In the genomic region with DNA sequence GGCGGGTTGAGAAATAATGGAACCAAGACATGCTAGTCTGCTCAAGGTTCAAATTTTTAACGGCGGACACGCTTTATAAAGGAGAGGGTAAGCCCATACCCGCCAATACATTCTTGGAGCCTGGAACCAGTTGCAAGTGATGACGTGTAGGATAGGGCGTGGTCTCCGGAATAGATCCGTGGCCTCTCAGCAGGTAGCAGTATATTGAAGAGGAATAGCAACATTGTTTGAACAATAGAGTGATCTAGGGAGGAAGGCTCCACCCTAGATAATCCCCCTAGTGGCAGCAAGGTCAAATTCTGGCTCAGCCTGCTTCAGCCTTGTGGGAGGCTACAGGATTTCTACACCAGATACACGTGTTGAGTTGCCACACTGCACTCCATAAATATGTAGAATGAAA, we compare ENCODE assay signal across 24 mouse cellular contexts. TPM values are rescaled to one million over a fixed set of nuclear protein-coding genes. Genes with fewer than 3 reads are reported as not detected.
DNase-seq lines count a peak whose midpoint lies in the region; ATAC-seq and TF ChIP-seq lines count a peak whose summit lies in the region.
"Had no signal": no experiment of that assay in that cellular context is flagged by ENCODE, and none has a peak within 500 bp of the region (broad histone marks: within the 10 kb centered on the region; RNA-seq: fewer than 3 reads in every experiment).

No protein-coding gene starts in this region.

- in situ Hi-C loops in ES-E14 (cut with MboI; ENCODE audit: low sequenced_read_pairs in 2 of 2, unreplicated experiment in 2 of 2): no loop called here

- no peaks in the 10 kb centered on the region for H3K9me3 ChIP-seq in lung, postnatal 0 days (ENCODE audit: low read length)
- H3K9me3 ChIP-seq in ES-E14 (ENCODE audit: control insufficient read depth, insufficient read depth, low read depth, low read length): no peaks in the 10 kb centered on the region
- H3K9me3 ChIP-seq: forebrain, embryonic 10.5 days; stomach, embryonic 15.5 days had no signal

- H3K4me2 ChIP-seq in lung, postnatal 0 days (replicated peaks; ENCODE audit: low read depth, low read length): no peak overlapping the region
- H3K4me2 ChIP-seq: stomach, embryonic 15.5 days had no signal

- ATAC-seq in lung, postnatal 0 days: peak; percentile 25
- ATAC-seq in megakaryocyte progenitor cell, adult 5-6 weeks (replicated peaks; ENCODE audit: poor library complexity): peak; percentile 45
- ATAC-seq: activated CD4-positive, CD25-positive, alpha-beta regulatory T cell, adult 4 months; CD4-positive, CD25-positive, alpha-beta regulatory T cell, adult 4 months had no signal

- no peak overlapping the region for H3K27ac ChIP-seq in lung, postnatal 0 days (ENCODE audit: low read length)
- no peak overlapping the region for H3K27ac ChIP-seq in ES-E14 (ENCODE audit: insufficient read depth, low read depth, low read length, poor library complexity, severe bottlenecking)
- H3K27ac ChIP-seq in bone marrow, adult 2 months (ENCODE audit: control insufficient read depth, insufficient read depth, low read depth, low read length, poor library complexity): peak overlapping the region; percentile 90
- H3K27ac ChIP-seq: forebrain, embryonic 10.5 days; gastrocnemius, adult 2 months; left cerebral cortex, adult 2 months; stomach, embryonic 15.5 days had no signal

- peak; percentile 16 for DNase-seq in lung, postnatal 0 days (ENCODE audit: low spot score)
- no peak for DNase-seq in lung, postnatal 25 days (ENCODE audit: low spot score)
- DNase-seq in ES-E14 (ENCODE audit: low read depth, low spot score) (peak; percentile 58), adipocyte (ENCODE audit: low spot score) (no peak)
- DNase-seq in cerebellum, postnatal 14 days: no peak
- DNase-seq: adrenal gland, postnatal 25 days; cerebellum, adult 9-11 months; gastrocnemius, adult 2 months; kidney, adult 9 months; kidney, postnatal 4 days; thymus, adult 2 months had no signal

- TF ChIP-seq EP300 in lung, postnatal 0 days (IDR thresholded peaks at IDR 0.05): no peak

- H3K9ac ChIP-seq in lung, postnatal 0 days (replicated peaks; ENCODE audit: low read depth): no peak overlapping the region
- H3K9ac ChIP-seq in ES-E14 (ENCODE audit: insufficient read depth, low read depth, low read length, poor library complexity, severe bottlenecking): no peak overlapping the region
- H3K9ac ChIP-seq: stomach, embryonic 15.5 days had no signal

- WGBS in lung, postnatal 0 days: 70% methylated on average over 10 of the region's 10 CpGs
- WGBS in bone marrow, adult 2 months: 38% methylated on average over 10 of the region's 10 CpGs

- H3K27me3 ChIP-seq in lung, postnatal 0 days (replicated peaks; ENCODE audit: insufficient read depth, low read length): no peaks in the 10 kb centered on the region
- H3K27me3 ChIP-seq: megakaryocyte, embryonic 14.5 days; stomach, embryonic 15.5 days had no signal

- peak; percentile 40 for TF ChIP-seq CTCF in lung, postnatal 0 days (IDR thresholded peaks at IDR 0.05)
- no peak for TF ChIP-seq CTCF in bone marrow, adult 2 months (IDR thresholded peaks at IDR 0.05; ENCODE audit: control insufficient read depth, insufficient read depth, low read length)

- H3K36me3 ChIP-seq in lung, postnatal 0 days (ENCODE audit: insufficient read depth, low read length): no peaks in the 10 kb centered on the region
- no peaks in the 10 kb centered on the region for H3K36me3 ChIP-seq in ES-E14 (ENCODE audit: control insufficient read depth, insufficient read depth, low read length, poor library complexity, severe bottlenecking)
- H3K36me3 ChIP-seq: forebrain, embryonic 10.5 days; stomach, embryonic 15.5 days had no signal

- no peak overlapping the region for H3K4me3 ChIP-seq in lung, postnatal 0 days (ENCODE audit: low read depth, low read length)
- H3K4me3 ChIP-seq in ES-E14 (ENCODE audit: insufficient read depth in 1 of 2, low read depth in 1 of 2, low read length in 2 of 2, poor library complexity in 1 of 2, severe bottlenecking in 1 of 2): 0 out of 4 replicates have a peak overlapping the region, but pooled peaks of 1 of the 2 experiments have one; percentile 11
- H3K4me3 ChIP-seq in bone marrow, adult 2 months (replicated peaks; ENCODE audit: control insufficient read depth, low read depth, low read length): no peak overlapping the region
- H3K4me3 ChIP-seq: forebrain, embryonic 10.5 days; gastrocnemius, adult 2 months; left cerebral cortex, adult 2 months; stomach, embryonic 15.5 days had no signal

- no peak for TF ChIP-seq POLR2A in bone marrow, adult 2 months (IDR thresholded peaks at IDR 0.05; ENCODE audit: borderline replicate concordance, control insufficient read depth, low read depth, low read length)

- no peaks in the 10 kb centered on the region for H3K4me1 ChIP-seq in lung, postnatal 0 days (ENCODE audit: insufficient read depth, low read depth, low read length)
- peaks cover 0 to 3% of the 10 kb centered on the region in 2 experiments; a peak in 2 of 4 replicates for H3K4me1 ChIP-seq in ES-E14 (ENCODE audit: control insufficient read depth in 2 of 2, insufficient read depth in 2 of 2, low read length in 2 of 2, poor library complexity in 1 of 2)
- peaks cover 1% of the 10 kb centered on the region; the same call in 1 of the 2 replicates for H3K4me1 ChIP-seq in bone marrow, adult 2 months (ENCODE audit: control insufficient read depth, insufficient read depth, low read length)
- H3K4me1 ChIP-seq: forebrain, embryonic 10.5 days; stomach, embryonic 15.5 days had no signal

TF ChIP-seq in ES-E14, 5 proteins besides CTCF, POLR2A, EP300 and RAD21:
- TF ChIP-seq ZC3H11A (IDR thresholded peaks at IDR 0.05; ENCODE audit: borderline replicate concordance, low read depth, low read length): no peak
- no peak for TF ChIP-seq CHD2 (IDR thresholded peaks at IDR 0.05; ENCODE audit: low read depth, low read length)
- no peak for TF ChIP-seq ZNF384 (IDR thresholded peaks at IDR 0.05; ENCODE audit: low read depth, low read length)
- no peak for TF ChIP-seq HCFC1 (IDR thresholded peaks at IDR 0.05; ENCODE audit: borderline replicate concordance, insufficient read depth, low read length)
- no peak for TF ChIP-seq MAFK (IDR thresholded peaks at IDR 0.05; ENCODE audit: insufficient read depth, low read depth, low read length)

RNA-seq across cellular contexts. Expression of a gene that starts 10.5 kb away (rescaled TPM):
- polyA plus RNA-seq in lung, postnatal 0 days (2015; fragmentation: Nextera tagmentation; extraction: Ambion mirVana): 37.7 and 41.9 TPM in 2 replicates
- 12.0 and 26.0 TPM in 2 replicates for total RNA-seq in ES-E14 (2012; rRNA removed)
- polyA plus RNA-seq in bone marrow, adult 2 months (2011; ENCODE audit: insufficient read depth, insufficient read length, low replicate concordance, missing spikeins): 4.9 and 15.5 TPM in 2 replicates
- total RNA-seq in megakaryocyte progenitor cell, adult 5-6 weeks (2015): 43.9 and 46.8 TPM in 2 replicates
- 36.8 and 39.2 TPM in 2 replicates for total RNA-seq in megakaryocyte progenitor cell, adult 5-6 weeks (2017)

RNA-seq across cellular contexts. Expression of a gene that starts 12.7 kb away (rescaled TPM):
- polyA plus RNA-seq in lung, postnatal 0 days (2015; fragmentation: Nextera tagmentation; extraction: Ambion mirVana): 0.11 and 0.43 TPM in 2 replicates
- not detected in 2 replicates for total RNA-seq in ES-E14 (2012; rRNA removed)
- polyA plus RNA-seq in bone marrow, adult 2 months (2011; ENCODE audit: insufficient read depth, insufficient read length, low replicate concordance, missing spikeins): not detected in 2 replicates
- 0.07 and 0.20 TPM in 2 replicates for total RNA-seq in megakaryocyte progenitor cell, adult 5-6 weeks (2015)
- 0.27 and 0.46 TPM in 2 replicates for total RNA-seq in megakaryocyte progenitor cell, adult 5-6 weeks (2017)
- total RNA-seq: adrenal gland, postnatal 25 days; gastrocnemius, adult 2 months; left cerebral cortex, adult 2 months; midbrain, postnatal 0 days had no signal
- polyA plus RNA-seq: activated CD4-positive, CD25-positive, alpha-beta regulatory T cell, adult 4 months; forebrain, embryonic 10.5 days; heart, postnatal 0 days; hindbrain, embryonic 11.5 days; limb, embryonic 11.5 days; midbrain, postnatal 0 days; neural tube, embryonic 11.5 days had no signal

RNA-seq across cellular contexts. Expression of a gene that starts 39.9 kb away (rescaled TPM):
- polyA plus RNA-seq in lung, postnatal 0 days (2015; fragmentation: Nextera tagmentation; extraction: Ambion mirVana): 31.6 and 35.4 TPM in 2 replicates
- 32.6 and 65.0 TPM in 2 replicates for total RNA-seq in ES-E14 (2012; rRNA removed)
- polyA plus RNA-seq in bone marrow, adult 2 months (2011; ENCODE audit: insufficient read depth, insufficient read length, low replicate concordance, missing spikeins): 26.6 and 36.3 TPM in 2 replicates
- total RNA-seq in megakaryocyte progenitor cell, adult 5-6 weeks (2015): 25.7 and 28.7 TPM in 2 replicates
- total RNA-seq in megakaryocyte progenitor cell, adult 5-6 weeks (2017): 40.6 and 46.9 TPM in 2 replicates

Comparison
In these comparisons a context has a peak if more than half of its experiments do, and no peak if none do; other contexts are left out.
1. DNase-seq: peak in lung, postnatal 0 days (single experiment) and ES-E14 (single experiment); none in lung, postnatal 25 days (single experiment), adipocyte (single experiment) and cerebellum, postnatal 14 days (0 of 2).